Mouse (Mus musculus) MEL (cell line): Measurements from ENCODE around the gene Mis18a.

Experiments
- CHD1 ChIP-seq: IDR thresholded peaks from 2 replicates; pipeline ENCODE4 v1.6.1; 2012; ENCODE audit warnings: low read depth, mild to moderate bottlenecking, inconsistent platforms, low read length, improper control_type of control experiment
- CTCF ChIP-seq, 3 experiments: IDR thresholded peaks in 2 of 3; conservative IDR thresholded peaks in 1 of 3; 2 replicates each; pipeline ENCODE4 v1.5.1; 2011 to 2012; ENCODE audit warnings: low read length in 3 of 3, low read depth in 2 of 3, mild to moderate bottlenecking in 2 of 3, improper control_type of control experiment in 1 of 3, inconsistent platforms in 1 of 3, mixed read lengths in 1 of 3, moderate library complexity in 1 of 3; ENCODE audit not compliant: control insufficient read depth in 1 of 3, insufficient read depth in 1 of 3, poor library complexity in 1 of 3, severe bottlenecking in 1 of 3
- MYC ChIP-seq: IDR thresholded peaks from 2 replicates; pipeline ENCODE4 v1.6.1; 2011; ENCODE audit warnings: low read depth, mild to moderate bottlenecking, low read length, improper control_type of control experiment, moderate library complexity
- NRF1 ChIP-seq: IDR thresholded peaks from 2 replicates; pipeline ENCODE4 v1.6.1; 2014; ENCODE audit warnings: low read depth, mild to moderate bottlenecking, inconsistent platforms, low read length, improper control_type of control experiment, moderate library complexity; ENCODE audit not compliant: poor library complexity, insufficient read depth, severe bottlenecking
- POLR2A ChIP-seq, 2 experiments: IDR thresholded peaks; 2 replicates each; pipeline ENCODE4 v1.6.1; 2011 to 2012; ENCODE audit warnings: low read length in 2 of 2, mild to moderate bottlenecking in 2 of 2, control low read depth in 1 of 2, improper control_type of control experiment in 1 of 2, low read depth in 1 of 2, moderate library complexity in 1 of 2; ENCODE audit not compliant: control insufficient read depth in 1 of 2, insufficient read depth in 1 of 2, poor library complexity in 1 of 2
- TCF12 ChIP-seq: IDR thresholded peaks from 2 replicates; pipeline ENCODE4 v1.6.1; 2014; ENCODE audit warnings: low read depth, mild to moderate bottlenecking, inconsistent platforms, low read length, improper control_type of control experiment, moderate library complexity
- USF2 ChIP-seq, 2 experiments: IDR thresholded peaks; 2 replicates each; pipeline ENCODE4 v1.6.1; 2011 to 2012; ENCODE audit warnings: improper control_type of control experiment in 2 of 2, low read length in 2 of 2, borderline replicate concordance in 1 of 2, inconsistent platforms in 1 of 2, low read depth in 1 of 2, mild to moderate bottlenecking in 1 of 2; ENCODE audit not compliant: insufficient read depth in 1 of 2
- ZMIZ1 ChIP-seq: IDR thresholded peaks from 2 replicates; pipeline ENCODE4 v1.6.1; 2012; ENCODE audit warnings: low read depth, mild to moderate bottlenecking, inconsistent platforms, low read length, improper control_type of control experiment, moderate library complexity
- ZNF384 ChIP-seq: IDR thresholded peaks from 2 replicates; pipeline ENCODE4 v1.6.1; 2012; ENCODE audit warnings: low read depth, mild to moderate bottlenecking, inconsistent platforms, low read length, improper control_type of control experiment

DNA sequence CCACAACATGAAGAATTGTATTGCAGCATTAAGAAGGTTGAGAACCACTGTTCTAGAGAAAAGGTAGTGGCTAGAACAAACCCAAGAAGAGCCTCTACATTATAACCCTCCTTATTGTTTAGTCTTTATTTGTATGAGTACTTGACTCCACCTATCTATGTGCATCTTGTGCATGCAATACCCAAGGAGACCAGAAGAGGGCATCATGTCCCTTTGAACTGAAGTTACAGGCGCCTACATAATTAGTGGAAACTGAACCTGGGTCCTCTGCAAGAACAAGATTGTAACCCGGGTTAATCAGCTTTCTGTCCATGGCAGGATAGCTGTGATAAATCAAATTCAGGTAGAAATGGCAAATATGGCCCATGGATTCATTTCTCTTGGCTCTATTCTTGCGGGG lies 48.4 kb downstream of the Mis18a start:
- TF ChIP-seq CHD1 (no peak), CTCF (IDR thresholded peaks at IDR 0.05 in 2 of 3, conservative IDR thresholded peaks at IDR 0.05 in 1 of 3; ENCODE audit: control insufficient read depth in 1 of 3, insufficient read depth in 1 of 3, low read depth in 2 of 3, low read length in 3 of 3, poor library complexity in 1 of 3, severe bottlenecking in 1 of 3) (peak; percentile 7 to 39 (median 32); a peak in 4 of 6 replicates), POLR2A (IDR thresholded peaks at IDR 0.05; ENCODE audit: control insufficient read depth in 1 of 2, insufficient read depth in 1 of 2, low read depth in 1 of 2, low read length in 2 of 2, poor library complexity in 1 of 2) (no peak), MYC (no peak), NRF1 (no peak), ZNF384 (no peak), TCF12 (no peak), USF2 (IDR thresholded peaks at IDR 0.05; ENCODE audit: borderline replicate concordance in 1 of 2, insufficient read depth in 1 of 2, low read depth in 1 of 2, low read length in 2 of 2) (no peak), ZMIZ1 (no peak)
